Mouse (Mus musculus) forebrain, embryonic 10.5 days (tissue): ENCODE measurements at regions not wholly inside any gene's neighbourhood (a gene's known extent, or its start where the extent isn't known, plus 50 kb on each side); places are given as distances from the start of the nearest gene placed in this dataset.

Experiments used
- DNase-seq: peaks from one replicate; pipeline ENCODE4 v3.0.0-alpha.2; 2017; ENCODE audit warnings: low spot score; ENCODE audit errors: extremely low spot score
- H3K27ac ChIP-seq: fragments of 300-500 bp; sonication (generic); 2 replicates; pipeline ENCODE4 v1.5.1; 2016; ENCODE audit warnings: mild to moderate bottlenecking
- H3K27me3 ChIP-seq: fragments of 300-500 bp; sonication (generic); 2 replicates; pipeline ENCODE4 v1.6.1; 2016; ENCODE audit warnings: mild to moderate bottlenecking; ENCODE audit not compliant: poor library complexity, severe bottlenecking
- H3K36me3 ChIP-seq: fragments of 300-500 bp; sonication (generic); replicated peaks from 2 replicates; pipeline ENCODE4 v1.6.1; 2016; ENCODE audit warnings: mild to moderate bottlenecking, moderate library complexity
- H3K4me1 ChIP-seq: fragments of 300-500 bp; sonication (generic); 2 replicates; pipeline ENCODE4 v1.6.1; 2016
- H3K4me3 ChIP-seq: fragments of 300-500 bp; sonication (generic); 2 replicates; pipeline ENCODE4 v1.5.1; 2016; ENCODE audit warnings: mild to moderate bottlenecking, moderate library complexity
- H3K9me3 ChIP-seq: fragments of 300-500 bp; sonication (generic); 2 replicates; pipeline ENCODE4 v1.6.1; 2016; ENCODE audit warnings: mild to moderate bottlenecking, moderate library complexity
- WGBS: fragments of 180-500 bp; shearing (Covaris S2); methylation state at CpG from one replicate; pipeline ENCODE4 v1.1.7; 2016; 5-methylcytosine and 5-hydroxymethylcytosine counted together

DNA sequence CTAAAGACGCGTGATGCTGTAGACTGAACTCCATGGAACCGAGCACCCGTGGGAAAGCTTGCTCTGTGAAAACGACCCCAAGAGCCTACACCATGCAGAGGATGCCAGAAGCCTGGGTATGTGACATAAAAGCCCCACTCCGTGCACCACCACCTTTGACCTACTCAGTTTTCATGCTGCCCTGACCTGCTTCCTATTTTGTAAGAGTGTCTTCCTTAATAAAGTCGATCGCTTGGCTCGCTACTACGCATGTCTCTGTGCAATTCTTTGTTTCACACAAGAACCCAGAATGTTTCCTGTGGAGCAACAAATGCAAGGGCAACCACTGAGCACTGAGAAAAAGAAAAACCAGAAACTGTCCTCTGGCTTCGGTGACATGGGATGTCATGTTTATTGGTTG, 60.5 kb downstream of the Sec61b start:
- no peak overlapping the region for H3K27ac ChIP-seq
- no peaks in the 10 kb centered on the region for H3K9me3 ChIP-seq
- DNase-seq, result no peak
- WGBS, result 87% methylated on average over 11 of the region's 11 CpGs
- H3K27me3 ChIP-seq, result no peaks in the 10 kb centered on the region
- H3K4me3 ChIP-seq, result no peak overlapping the region
- peaks cover 8% of the 10 kb centered on the region for H3K4me1 ChIP-seq
- H3K36me3 ChIP-seq, result no peaks in the 10 kb centered on the region

GRCm38 (mm10) chr4:47567694-47568093, 93.2 kb downstream of the Sec61b start:
- WGBS, result 69% methylated on average over 3 of the region's 3 CpGs
- Histone ChIP-seq H3K27ac (no peak overlapping the region), H3K9me3 (no peaks in the 10 kb centered on the region), H3K36me3 (no peaks in the 10 kb centered on the region), H3K4me1 (no peaks in the 10 kb centered on the region), H3K27me3 (no peaks in the 10 kb centered on the region), H3K4me3 (no peak overlapping the region)
- no peak for DNase-seq

DNA sequence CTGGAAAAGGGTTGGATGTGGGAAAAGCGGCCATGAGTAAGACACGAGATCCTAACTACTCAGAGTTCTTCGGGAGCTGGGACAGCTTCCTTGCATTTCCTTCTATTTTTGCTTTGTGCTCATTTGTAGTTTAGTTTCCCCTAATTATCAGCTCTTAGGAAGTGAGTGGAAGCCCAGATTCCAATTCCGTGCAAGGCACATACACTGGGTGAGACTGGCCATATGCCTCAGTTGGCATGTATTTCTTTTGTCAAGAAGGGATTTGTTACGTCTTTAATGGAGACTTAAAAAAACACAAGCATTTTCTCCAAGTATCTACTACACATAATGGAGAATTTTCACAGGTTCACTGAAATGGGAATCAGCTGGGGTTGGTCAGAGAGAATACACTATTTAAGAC, 96.4 kb downstream of the Sec61b start:
- DNase-seq, result no peak
- Histone ChIP-seq H3K4me1 (no peaks in the 10 kb centered on the region), H3K27ac (no peak overlapping the region), H3K27me3 (no peaks in the 10 kb centered on the region), H3K9me3 (no peaks in the 10 kb centered on the region), H3K4me3 (no peak overlapping the region), H3K36me3 (no peaks in the 10 kb centered on the region)
- 89% methylated on average over 5 of the region's 5 CpGs for WGBS

DNA sequence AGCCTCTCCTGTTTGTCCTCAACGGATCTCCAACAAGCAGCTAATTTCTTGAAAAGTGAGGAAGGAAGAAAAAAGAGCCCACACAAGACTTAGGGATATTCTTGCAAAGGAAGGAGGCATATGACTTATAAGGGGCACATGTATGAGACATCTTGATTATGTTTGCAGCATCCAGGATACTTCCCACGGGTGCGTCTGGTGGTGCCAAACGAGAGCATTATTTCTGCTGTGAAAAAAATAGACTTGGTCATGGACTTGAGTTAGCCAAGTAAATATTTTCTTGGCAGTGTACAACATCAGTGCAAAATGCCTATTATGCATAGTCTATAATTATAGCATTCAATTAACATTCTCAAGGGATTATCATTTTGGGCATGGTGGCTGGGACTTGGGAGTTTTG, 101.6 kb downstream of the Sec61b start:
- Histone ChIP-seq H3K27me3 (no peaks in the 10 kb centered on the region), H3K4me1 (no peaks in the 10 kb centered on the region), H3K36me3 (no peaks in the 10 kb centered on the region), H3K9me3 (no peaks in the 10 kb centered on the region), H3K4me3 (no peak overlapping the region), H3K27ac (no peak overlapping the region)
- DNase-seq, result no peak
- WGBS, result 88% methylated on average over 4 of the region's 4 CpGs

DNA sequence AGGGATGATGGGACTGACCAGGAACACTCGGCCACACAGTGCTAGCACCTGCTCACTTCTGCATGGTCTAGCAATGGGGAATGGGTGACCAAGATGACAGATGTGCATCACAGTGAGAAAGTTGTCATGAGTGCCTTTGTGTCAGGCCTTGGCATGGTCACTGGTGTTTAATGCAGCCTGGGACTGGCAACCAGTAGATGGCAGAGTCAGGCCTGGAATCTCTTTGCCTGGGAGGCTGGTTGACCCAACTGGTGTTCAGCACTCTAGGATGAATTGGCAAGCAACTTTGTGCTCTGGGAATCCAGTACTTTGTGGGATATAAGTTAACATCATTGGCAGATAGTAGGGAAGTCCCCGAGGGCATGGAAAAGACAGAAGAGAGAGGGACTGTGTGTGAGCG, 103.0 kb downstream of the Sec61b start:
- H3K36me3 ChIP-seq, result no peaks in the 10 kb centered on the region
- 87% methylated on average over 3 of the region's 3 CpGs for WGBS
- H3K4me1 ChIP-seq, result no peaks in the 10 kb centered on the region
- H3K27me3 ChIP-seq, result no peaks in the 10 kb centered on the region
- no peak overlapping the region for H3K4me3 ChIP-seq
- H3K27ac ChIP-seq, result no peak overlapping the region
- H3K9me3 ChIP-seq, result no peaks in the 10 kb centered on the region
- DNase-seq, result no peak

DNA sequence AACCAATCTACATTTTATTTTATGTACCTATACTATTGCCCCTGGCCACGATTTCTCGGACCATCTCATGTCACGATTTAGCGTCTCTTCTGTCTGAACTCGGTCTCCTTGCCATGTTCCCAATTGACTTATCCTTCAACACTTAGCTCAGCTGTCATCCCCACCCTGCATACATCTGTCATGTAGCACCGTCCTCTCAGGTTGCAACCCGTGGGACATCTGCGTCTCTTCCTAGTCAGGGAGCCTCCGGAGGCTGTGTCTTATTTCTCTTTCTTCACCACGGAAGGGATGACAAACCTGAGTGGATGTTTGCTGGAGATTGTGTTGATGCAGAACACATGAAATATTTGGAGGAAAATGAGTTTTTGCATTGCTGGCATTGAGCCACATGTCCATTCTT, 104.2 kb downstream of the Sec61b start:
- no peak overlapping the region for H3K4me3 ChIP-seq
- H3K4me1 ChIP-seq, result no peaks in the 10 kb centered on the region
- WGBS, result 95% methylated on average over 10 of the region's 10 CpGs
- H3K27ac ChIP-seq, result no peak overlapping the region
- no peaks in the 10 kb centered on the region for H3K9me3 ChIP-seq
- DNase-seq, result no peak
- no peaks in the 10 kb centered on the region for H3K27me3 ChIP-seq
- no peaks in the 10 kb centered on the region for H3K36me3 ChIP-seq

- 95% methylated on average over 5 of the region's 5 CpGs for WGBS
- no peak for DNase-seq
- no peaks in the 10 kb centered on the region for H3K4me1 ChIP-seq
These were observed 106.1 kb downstream of the Sec61b start for GRCm38 (mm10) chr4:47580556-47580955.

GRCm38 (mm10) chr4:47587256-47587655, 112.8 kb downstream of the Sec61b start:
- no peaks in the 10 kb centered on the region for H3K36me3 ChIP-seq
- no peaks in the 10 kb centered on the region for H3K9me3 ChIP-seq
- no peak for DNase-seq
- no peak overlapping the region for H3K27ac ChIP-seq
- WGBS, result 76% methylated on average over 5 of the region's 5 CpGs
- no peaks in the 10 kb centered on the region for H3K27me3 ChIP-seq
- H3K4me3 ChIP-seq, result no peak overlapping the region
- H3K4me1 ChIP-seq, result no peaks in the 10 kb centered on the region

More at GRCm38 (mm10) chr4:47580556-47580955, 106.1 kb downstream of the Sec61b start:
- Histone ChIP-seq H3K36me3 (no peaks in the 10 kb centered on the region), H3K4me3 (no peak overlapping the region), H3K9me3 (no peaks in the 10 kb centered on the region), H3K27me3 (no peaks in the 10 kb centered on the region), H3K27ac (no peak overlapping the region)

DNA sequence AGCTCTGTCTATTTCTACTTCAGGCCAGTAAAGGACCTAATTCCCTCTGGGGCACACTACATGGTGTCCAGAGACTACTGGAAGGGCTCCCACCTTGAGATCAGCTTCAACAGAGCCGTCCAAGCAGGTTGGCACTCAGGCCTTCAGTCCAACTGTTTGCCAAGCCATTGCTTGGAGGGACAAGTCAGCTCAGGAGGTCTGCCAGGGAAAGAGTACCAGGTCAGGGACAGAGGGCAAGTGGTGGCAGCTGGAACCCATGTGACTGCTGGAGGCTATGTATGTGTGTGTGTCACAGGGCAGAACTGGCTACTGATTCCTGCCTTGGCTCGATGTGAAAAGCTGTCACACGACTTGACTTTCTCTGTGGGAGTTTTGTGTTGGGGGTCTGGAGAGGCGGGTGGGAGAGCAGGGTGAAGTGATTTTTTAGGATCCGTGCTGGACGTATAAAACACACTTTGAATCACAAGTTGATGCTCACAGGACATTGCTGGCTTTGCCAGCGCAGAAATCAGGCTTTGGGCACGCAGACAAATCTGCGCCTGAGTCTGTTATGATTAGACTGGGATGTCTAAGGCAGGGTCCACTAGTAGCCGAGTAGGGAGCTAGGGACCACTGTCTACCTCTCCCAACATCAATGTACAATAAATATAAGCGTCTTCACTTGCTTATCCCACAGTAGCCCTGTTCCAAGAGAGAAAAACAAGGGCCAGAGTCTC, 118.0 kb downstream of the Sec61b start:
- 89% methylated on average over 11 of the region's 11 CpGs for WGBS
- H3K27me3 ChIP-seq, result no peaks in the 10 kb centered on the region
- peaks cover 8% of the 10 kb centered on the region for H3K4me1 ChIP-seq
- no peak overlapping the region for H3K4me3 ChIP-seq
- H3K27ac ChIP-seq, result no peak overlapping the region
- H3K9me3 ChIP-seq, result no peaks in the 10 kb centered on the region
- no peak for DNase-seq
- no peaks in the 10 kb centered on the region for H3K36me3 ChIP-seq

GRCm38 (mm10) chr4:47593155-47593554, 118.7 kb downstream of the Sec61b start:
- no peaks in the 10 kb centered on the region for H3K27me3 ChIP-seq
- peaks cover 8% of the 10 kb centered on the region for H3K4me1 ChIP-seq
- H3K4me3 ChIP-seq, result no peak overlapping the region
- no peak for DNase-seq
- no peaks in the 10 kb centered on the region for H3K36me3 ChIP-seq
- no peaks in the 10 kb centered on the region for H3K9me3 ChIP-seq
- H3K27ac ChIP-seq, result no peak overlapping the region
- 84% methylated on average over 7 of the region's 7 CpGs for WGBS

DNA sequence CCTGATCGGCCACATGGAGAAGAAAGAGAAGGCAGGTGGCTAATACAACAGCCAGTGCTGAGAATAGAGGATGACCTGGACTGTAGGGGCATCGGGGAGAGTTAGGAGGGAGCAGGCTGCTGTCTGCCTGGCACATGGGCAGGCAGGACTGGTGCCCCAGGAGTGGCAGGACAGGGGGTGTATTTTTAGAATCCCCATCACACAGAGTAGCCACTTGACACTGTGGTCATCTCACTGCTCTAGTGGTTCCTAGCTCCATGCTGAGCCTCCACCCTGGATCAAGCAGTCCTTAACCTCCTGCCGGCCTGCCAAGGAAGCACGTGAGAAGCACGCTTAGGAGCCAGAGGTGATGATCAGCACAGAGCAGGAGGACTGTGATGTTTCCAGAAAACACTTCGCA, 119.7 kb downstream of the Sec61b start:
- H3K36me3 ChIP-seq, result no peaks in the 10 kb centered on the region
- H3K27me3 ChIP-seq, result no peaks in the 10 kb centered on the region
- H3K4me3 ChIP-seq, result no peak overlapping the region
- H3K4me1 ChIP-seq, result peaks cover 8% of the 10 kb centered on the region
- 84% methylated on average over 6 of the region's 6 CpGs for WGBS
- no peaks in the 10 kb centered on the region for H3K9me3 ChIP-seq
- DNase-seq, result no peak
- H3K27ac ChIP-seq, result no peak overlapping the region

GRCm38 (mm10) chr4:47595841-47596240, 121.4 kb downstream of the Sec61b start:
- 91% methylated on average over 10 of the region's 10 CpGs for WGBS
- H3K27ac ChIP-seq, result no peak overlapping the region
- H3K4me3 ChIP-seq, result no peak overlapping the region
- no peaks in the 10 kb centered on the region for H3K27me3 ChIP-seq
- DNase-seq, result no peak
- peaks cover 8% of the 10 kb centered on the region for H3K4me1 ChIP-seq
- no peaks in the 10 kb centered on the region for H3K9me3 ChIP-seq
- H3K36me3 ChIP-seq, result no peaks in the 10 kb centered on the region

DNA sequence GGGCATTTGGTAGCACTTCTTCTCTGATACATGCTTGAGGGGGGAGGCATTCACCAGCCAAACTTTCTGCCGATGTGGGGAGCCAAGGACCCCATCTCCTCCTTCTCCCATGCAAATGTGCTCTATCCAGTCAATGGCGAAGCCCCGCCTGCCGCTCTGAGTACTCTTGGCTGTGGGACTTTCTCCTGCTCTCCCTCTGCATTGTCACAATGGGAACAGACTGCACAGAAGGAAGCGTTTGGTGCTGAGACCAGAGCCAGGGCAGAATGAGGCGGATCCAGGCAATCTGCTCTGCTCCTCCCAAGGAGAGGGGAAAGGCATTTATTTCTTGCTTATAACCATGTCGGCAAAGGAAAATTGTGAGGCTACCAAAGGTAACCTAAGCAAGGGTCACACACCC, 123.1 kb downstream of the Sec61b start:
- Histone ChIP-seq H3K4me1 (peaks cover 8% of the 10 kb centered on the region), H3K27me3 (no peaks in the 10 kb centered on the region), H3K27ac (no peak overlapping the region), H3K9me3 (no peaks in the 10 kb centered on the region), H3K4me3 (no peak overlapping the region), H3K36me3 (no peaks in the 10 kb centered on the region)
- no peak for DNase-seq
- 78% methylated on average over 7 of the region's 7 CpGs for WGBS

GRCm38 (mm10) chr4:47598216-47598615, 123.8 kb downstream of the Sec61b start:
- Histone ChIP-seq H3K4me1 (peaks cover 8% of the 10 kb centered on the region), H3K36me3 (no peaks in the 10 kb centered on the region), H3K9me3 (no peaks in the 10 kb centered on the region), H3K4me3 (no peak overlapping the region), H3K27me3 (no peaks in the 10 kb centered on the region), H3K27ac (no peak overlapping the region)
- no peak for DNase-seq
- WGBS, result 45% methylated on average over 2 of the region's 2 CpGs
